Mouse (Mus musculus) neural tube, embryonic 14.5 days (tissue): ENCODE data around the gene Exosc5. TPM values are rescaled to one million over a fixed set of nuclear protein-coding genes. Genes with fewer than 3 reads are reported as not detected.

Experiments
- ATAC-seq: fragments of 200-750 bp; cut with Nextera tagmentation; 2 replicates; pipeline ENCODE4 v1.8.0; 2017; ENCODE audit warnings: low read depth, mild to moderate bottlenecking, moderate TSS enrichment, moderate library complexity
- H3K27ac ChIP-seq: fragments of 300-500 bp; sonication (generic); 2 replicates; pipeline ENCODE4 v1.5.1; 2014; ENCODE audit warnings: low read depth, mild to moderate bottlenecking, control low read depth, low read length, moderate library complexity, mixed read lengths
- H3K27me3 ChIP-seq: fragments of 300-500 bp; sonication (generic); 2 replicates; pipeline ENCODE4 v1.6.1; 2014; ENCODE audit warnings: low read length; ENCODE audit not compliant: control insufficient read depth, insufficient read depth
- H3K36me3 ChIP-seq: fragments of 300-500 bp; sonication (generic); 2 replicates; pipeline ENCODE4 v1.6.1; 2014; ENCODE audit warnings: low read length, mixed read lengths; ENCODE audit not compliant: control insufficient read depth, insufficient read depth
- H3K4me1 ChIP-seq: fragments of 300-500 bp; sonication (generic); 2 replicates; pipeline ENCODE4 v1.6.1; 2014; ENCODE audit warnings: low read length; ENCODE audit not compliant: control insufficient read depth, insufficient read depth
- H3K4me2 ChIP-seq: fragments of 300-500 bp; sonication (generic); 2 replicates; pipeline ENCODE4 v1.6.1; 2014; ENCODE audit warnings: mild to moderate bottlenecking, low read depth, low read length, control low read depth
- H3K4me3 ChIP-seq: fragments of 300-500 bp; sonication (generic); 2 replicates; pipeline ENCODE4 v1.5.1; 2014; ENCODE audit warnings: low read depth, low read length, control low read depth, mixed read lengths
- H3K9ac ChIP-seq: fragments of 300-500 bp; sonication (generic); replicated peaks from 2 replicates; pipeline ENCODE4 v1.6.1; 2014; ENCODE audit warnings: low read depth, mild to moderate bottlenecking, control low read depth, low read length, mixed read lengths
- H3K9me3 ChIP-seq: fragments of 300-500 bp; sonication (generic); 2 replicates; pipeline ENCODE4 v1.6.1; 2016; ENCODE audit warnings: low read length; ENCODE audit not compliant: control insufficient read depth
- WGBS: fragments of 180-500 bp; shearing (Covaris S2); extraction: QIAGEN DNeasy Blood & Tissue Kit; methylation state at CpG from one replicate; pipeline ENCODE4 v1.1.7; 2014; 5-methylcytosine and 5-hydroxymethylcytosine counted together
- polyA plus RNA-seq: library from polyadenylated mRNA; unstranded; fragments of >200 nt; fragmentation: Nextera tagmentation; extraction: Ambion mirVana; gene quantifications from 2 replicates; pipeline ENCODE4 v1.2.1, GENCODE M21; 2014

The Exosc5 gene
- polyA plus RNA-seq, 1 experiment from 2014 or later, result 40.2 TPM

DNA sequence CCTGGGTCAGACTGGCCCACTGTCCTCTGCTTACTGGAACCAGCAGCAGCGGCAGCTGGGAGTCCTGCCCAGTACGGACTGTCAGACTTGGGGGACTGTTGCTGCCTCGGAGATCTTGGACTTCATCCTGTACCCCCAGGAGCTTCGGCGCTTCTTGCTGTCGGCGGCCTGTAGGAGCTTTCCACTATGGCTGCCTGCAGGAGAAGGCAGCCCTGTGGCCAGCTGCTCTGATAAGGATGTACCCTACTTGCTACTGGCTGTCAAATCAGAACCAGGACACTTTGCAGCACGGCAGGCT lies 30.7 kb upstream of the Exosc5 start:
- H3K9ac ChIP-seq, result no peak overlapping the region
- no peak overlapping the region for H3K4me2 ChIP-seq
- H3K36me3 ChIP-seq, result peaks cover 29% of the 10 kb centered on the region

DNA sequence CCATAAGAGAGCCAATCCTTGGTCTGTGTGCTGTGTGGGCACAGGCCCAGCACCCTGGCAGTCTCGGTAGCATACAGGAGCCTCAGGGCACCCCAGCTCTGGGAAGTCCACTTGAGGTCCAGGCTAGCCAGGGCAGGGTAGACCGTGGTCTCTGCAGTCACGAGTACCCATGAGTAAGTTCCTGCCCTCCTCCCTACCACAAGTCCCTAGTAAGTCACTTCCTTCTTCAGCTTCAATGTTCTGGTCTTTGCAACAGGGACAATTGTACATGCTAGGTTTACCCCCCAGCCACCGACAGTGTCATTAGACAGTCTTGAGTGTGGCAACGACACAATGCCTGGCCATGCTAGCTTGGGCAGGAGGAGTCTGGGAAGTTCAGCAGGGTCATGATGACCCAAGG lies 26.3 kb upstream of the Exosc5 start:
- Histone ChIP-seq H3K9ac (no peak overlapping the region), H3K4me1 (peaks cover under 1% of the 10 kb centered on the region; the same call in 1 of the 2 replicates), H3K9me3 (no peaks in the 10 kb centered on the region), H3K4me3 (no peak overlapping the region), H3K4me2 (no peak overlapping the region), H3K27ac (no peak overlapping the region), H3K27me3 (0 out of 2 replicates have a peak, but pooled peaks cover 3% of the 10 kb centered on the region), H3K36me3 (peaks cover 30% of the 10 kb centered on the region)
- 98% methylated on average over 5 of the region's 5 CpGs for WGBS
- no peak for ATAC-seq

More for the DNA sequence above, 30.7 kb upstream of the Exosc5 start:
- 72% methylated on average over 8 of the region's 8 CpGs for WGBS
- Histone ChIP-seq H3K9me3 (no peaks in the 10 kb centered on the region), H3K4me1 (peaks cover 11% of the 10 kb centered on the region), H3K4me3 (no peak overlapping the region), H3K27me3 (0 out of 2 replicates have a peak, but pooled peaks cover 3% of the 10 kb centered on the region), H3K27ac (no peak overlapping the region)
- no peak for ATAC-seq

DNA sequence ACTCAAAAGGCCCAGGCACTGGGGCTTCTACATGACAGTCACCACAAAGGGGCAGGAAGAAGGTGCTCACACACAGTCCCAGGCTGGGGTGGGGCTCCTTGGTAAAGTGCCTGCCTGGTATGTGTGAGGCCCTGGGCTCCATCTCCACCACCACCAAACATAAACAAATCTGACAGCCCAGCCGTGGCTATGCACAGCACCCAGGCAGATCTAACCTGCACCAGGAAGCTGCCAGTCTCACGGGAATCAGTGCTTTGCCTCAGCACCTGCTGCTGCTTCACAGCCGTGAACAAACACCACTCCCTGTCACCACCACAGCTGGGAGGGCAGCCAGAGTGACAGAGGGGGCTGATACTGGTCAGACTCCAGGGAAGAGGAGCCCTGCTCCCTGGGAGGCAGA lies 22.6 kb upstream of the Exosc5 start:
- Histone ChIP-seq H3K36me3 (peaks cover 24% of the 10 kb centered on the region), H3K9me3 (no peaks in the 10 kb centered on the region), H3K4me3 (no peak overlapping the region), H3K4me2 (no peak overlapping the region), H3K4me1 (no peaks in the 10 kb centered on the region), H3K27ac (no peak overlapping the region), H3K27me3 (no peaks in the 10 kb centered on the region), H3K9ac (no peak overlapping the region)
- WGBS, result 75% methylated on average over 3 of the region's 3 CpGs
- no peak for ATAC-seq

DNA sequence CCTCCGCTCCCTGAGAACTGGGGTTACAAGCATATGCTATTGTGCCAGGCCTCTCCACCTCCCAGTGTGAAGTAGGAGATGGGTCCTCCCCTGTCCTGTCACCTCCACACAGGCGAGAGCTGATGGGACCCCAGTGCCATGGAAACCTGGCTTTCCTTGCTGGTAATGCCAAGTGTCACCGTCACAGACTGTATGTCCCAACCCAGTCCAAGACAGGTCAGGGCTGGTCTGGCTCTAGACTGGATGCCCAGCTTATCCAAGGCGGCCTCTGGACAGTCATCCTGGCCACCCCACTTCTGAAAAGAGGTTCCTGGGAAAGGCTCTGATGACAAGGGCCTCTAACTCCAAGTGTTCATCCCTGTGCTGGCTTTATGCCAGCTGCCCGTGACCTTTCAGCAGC lies 21.9 kb upstream of the Exosc5 start:
- Histone ChIP-seq H3K4me1 (no peaks in the 10 kb centered on the region), H3K4me3 (no peak overlapping the region), H3K36me3 (peaks cover 17% of the 10 kb centered on the region; the same call in 1 of the 2 replicates), H3K4me2 (no peak overlapping the region), H3K27ac (no peak overlapping the region), H3K9me3 (no peaks in the 10 kb centered on the region), H3K9ac (no peak overlapping the region), H3K27me3 (no peaks in the 10 kb centered on the region)
- ATAC-seq, result no peak
- WGBS, result 90% methylated on average over 5 of the region's 5 CpGs

DNA sequence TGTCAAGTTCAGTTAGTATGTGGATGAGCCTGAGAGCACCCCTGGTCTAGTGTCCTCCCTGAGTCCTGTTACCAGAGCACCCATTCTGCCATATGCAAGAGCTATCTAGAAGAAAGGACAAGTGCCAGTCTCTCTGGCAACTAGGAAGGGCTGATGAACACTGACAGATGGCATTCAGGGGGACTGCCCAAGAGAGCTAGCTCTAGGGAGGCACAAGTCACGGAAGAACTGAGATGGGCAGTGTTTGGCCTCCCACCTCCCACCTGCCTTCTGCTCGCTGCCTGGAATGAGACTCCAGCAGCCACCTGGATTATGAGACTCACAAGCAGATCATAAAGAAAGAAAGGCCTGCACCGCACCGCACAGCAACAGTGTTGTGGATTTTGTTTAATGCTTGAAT lies 19.2 kb upstream of the Exosc5 start:
- Histone ChIP-seq H3K4me3 (no peak overlapping the region), H3K27ac (no peak overlapping the region), H3K4me2 (no peak overlapping the region), H3K9me3 (no peaks in the 10 kb centered on the region), H3K27me3 (no peaks in the 10 kb centered on the region), H3K36me3 (peaks cover 7% of the 10 kb centered on the region; the same call in 1 of the 2 replicates), H3K4me1 (no peaks in the 10 kb centered on the region), H3K9ac (no peak overlapping the region)
- ATAC-seq, result no peak
- 91% methylated on average over 4 of the region's 4 CpGs for WGBS

DNA sequence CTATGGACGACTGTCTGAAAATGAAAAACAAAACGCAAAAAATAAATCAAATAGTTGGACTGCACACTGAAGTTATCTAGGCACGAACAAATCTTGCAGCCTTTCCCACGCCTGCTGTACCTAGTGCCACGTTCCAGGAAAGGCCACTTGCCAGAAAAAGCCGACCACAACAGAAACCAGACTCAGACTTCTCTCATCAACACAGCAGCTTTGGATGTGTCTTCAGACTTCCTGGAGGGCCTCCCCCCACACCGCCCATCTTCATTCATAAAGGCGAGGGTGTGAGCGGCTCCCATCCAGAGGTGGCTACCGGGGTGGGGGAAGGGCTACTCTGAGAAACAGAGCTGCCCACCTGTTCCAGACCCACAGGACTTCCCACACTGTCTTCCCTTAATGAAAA lies 14.8 kb upstream of the Exosc5 start:
- no peaks in the 10 kb centered on the region for H3K9me3 ChIP-seq
- no peak overlapping the region for H3K4me2 ChIP-seq
- WGBS, result 90% methylated on average over 10 of the region's 10 CpGs
- no peaks in the 10 kb centered on the region for H3K36me3 ChIP-seq
- no peaks in the 10 kb centered on the region for H3K4me1 ChIP-seq
- no peak overlapping the region for H3K4me3 ChIP-seq
- H3K9ac ChIP-seq, result no peak overlapping the region
- ATAC-seq, result no peak
- no peaks in the 10 kb centered on the region for H3K27me3 ChIP-seq
- H3K27ac ChIP-seq, result no peak overlapping the region

DNA sequence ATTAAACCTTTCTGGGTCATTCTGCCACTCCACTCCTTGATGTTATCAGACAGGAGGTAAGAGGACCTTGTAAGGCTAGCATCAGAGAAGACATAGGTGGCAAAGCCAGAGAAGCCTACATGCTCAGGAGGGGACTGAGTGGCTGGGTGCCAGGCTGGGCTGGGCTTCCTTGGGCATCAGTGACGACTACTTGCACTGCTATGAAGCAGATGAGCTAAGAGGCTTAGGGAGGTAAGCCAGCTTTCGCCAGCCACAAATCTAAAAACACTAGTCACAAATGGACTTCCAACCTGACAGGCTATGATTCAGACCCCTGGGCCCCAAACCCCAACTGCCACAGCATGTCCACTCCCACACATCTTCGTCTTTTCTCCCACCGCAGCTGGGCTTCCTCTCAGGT lies 14.3 kb upstream of the Exosc5 start:
- no peaks in the 10 kb centered on the region for H3K27me3 ChIP-seq
- H3K4me2 ChIP-seq, result no peak overlapping the region
- 93% methylated on average over 4 of the region's 4 CpGs for WGBS
- H3K27ac ChIP-seq, result no peak overlapping the region
- no peaks in the 10 kb centered on the region for H3K4me1 ChIP-seq
- no peaks in the 10 kb centered on the region for H3K36me3 ChIP-seq
- H3K9ac ChIP-seq, result no peak overlapping the region
- no peaks in the 10 kb centered on the region for H3K9me3 ChIP-seq
- ATAC-seq, result no peak
- H3K4me3 ChIP-seq, result no peak overlapping the region

DNA sequence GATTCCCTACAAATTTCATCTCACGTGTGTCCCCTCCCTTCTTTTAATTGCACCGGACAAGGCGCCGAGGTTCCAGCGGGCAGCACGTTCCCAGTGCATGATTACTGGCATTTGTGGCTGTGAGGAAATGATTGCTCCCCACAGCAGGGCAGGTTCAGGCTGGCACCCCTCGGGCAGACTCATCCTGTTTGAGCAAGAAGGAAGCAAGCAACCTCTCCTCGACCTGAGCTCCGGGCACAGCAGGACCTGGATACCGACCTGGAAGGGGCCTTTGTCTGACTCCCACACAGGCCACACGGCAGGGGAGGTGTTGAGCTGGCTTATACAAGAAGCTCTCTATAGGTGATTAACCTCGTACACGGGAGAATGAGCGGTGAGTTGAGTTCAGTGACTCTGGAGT lies 13.9 kb upstream of the Exosc5 start:
- Histone ChIP-seq H3K9me3 (no peaks in the 10 kb centered on the region), H3K27me3 (no peaks in the 10 kb centered on the region), H3K4me3 (no peak overlapping the region), H3K27ac (no peak overlapping the region), H3K4me1 (no peaks in the 10 kb centered on the region), H3K36me3 (no peaks in the 10 kb centered on the region), H3K9ac (no peak overlapping the region), H3K4me2 (no peak overlapping the region)
- no peak for ATAC-seq
- 62% methylated on average over 14 of the region's 14 CpGs for WGBS

DNA sequence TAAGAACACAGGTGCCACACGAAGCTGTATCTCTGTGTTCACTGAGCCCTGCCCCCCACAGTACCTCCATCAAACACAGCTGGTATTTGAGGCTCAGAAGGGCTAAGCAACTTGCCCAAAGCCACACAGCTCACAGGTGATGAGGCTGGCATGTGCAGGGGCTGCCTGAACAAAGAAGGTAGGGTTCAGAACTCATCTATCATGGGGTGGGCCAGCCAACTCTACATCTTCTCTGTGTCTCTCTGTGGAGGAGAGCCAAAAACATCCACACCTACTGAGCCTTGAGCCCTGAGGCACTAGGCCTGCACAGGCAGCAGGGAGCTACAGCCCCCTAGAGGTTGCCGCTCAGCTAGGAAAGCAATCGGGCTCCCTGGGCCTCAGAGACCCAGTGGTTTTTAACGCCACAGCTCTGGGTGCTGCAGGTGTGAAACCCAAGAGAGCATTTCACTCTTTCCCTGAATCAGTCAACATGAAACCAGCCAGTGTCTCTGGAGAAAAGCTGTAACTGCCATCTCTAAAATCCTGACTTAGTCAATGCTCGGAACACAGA lies 11.3 kb upstream of the Exosc5 start:
- Histone ChIP-seq H3K27ac (no peak overlapping the region), H3K4me3 (no peak overlapping the region), H3K27me3 (no peaks in the 10 kb centered on the region), H3K9me3 (no peaks in the 10 kb centered on the region), H3K36me3 (no peaks in the 10 kb centered on the region), H3K4me1 (no peaks in the 10 kb centered on the region), H3K4me2 (no peak overlapping the region), H3K9ac (no peak overlapping the region)
- ATAC-seq, result no peak
- 56% methylated on average over 5 of the region's 5 CpGs for WGBS
